Mouse (Mus musculus): ENCODE data around the gene Gpalpp1. TPM values are rescaled to one million over a fixed set of nuclear protein-coding genes. Genes with fewer than 3 reads are reported as not detected.

The Gpalpp1 gene
- total and polyA plus RNA-seq, 2 experiments from 2014 or later, result 8.6 to 18.6 TPM

DNA sequence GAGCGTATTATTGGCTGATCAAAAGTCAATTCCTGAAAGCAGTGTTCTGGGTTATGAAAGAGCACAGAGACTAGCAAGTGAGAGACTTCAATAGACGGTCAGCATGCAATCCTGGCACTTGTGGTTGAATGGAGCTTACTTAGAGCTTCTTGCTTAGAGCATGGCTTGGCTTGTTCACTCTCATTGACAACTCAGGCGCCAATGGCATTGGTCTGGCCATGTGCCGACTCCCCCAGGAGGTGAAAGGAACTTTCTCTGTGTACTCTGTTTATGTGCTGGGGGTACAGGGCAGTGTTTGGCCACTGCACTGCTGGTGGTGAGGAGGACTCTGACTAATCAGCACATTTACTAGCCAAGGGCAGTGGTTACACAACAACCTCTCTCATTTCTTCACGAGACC lies 51.1 kb downstream of the Gpalpp1 start:
- Histone ChIP-seq H3K4me1 (ENCODE audit: insufficient read depth, low read length) (no peaks in the 10 kb centered on the region), H3K27ac (ENCODE audit: low read depth, low read length) (no peak overlapping the region), H3K4me2 (ENCODE audit: low read depth, low read length, poor library complexity, severe bottlenecking) (no peak overlapping the region), H3K27me3 (ENCODE audit: insufficient read depth, low read length) (no peaks in the 10 kb centered on the region), H3K9me3 (ENCODE audit: low read length) (no peaks in the 10 kb centered on the region), H3K36me3 (ENCODE audit: insufficient read depth, low read length) (no peaks in the 10 kb centered on the region), H3K9ac (replicated peaks; ENCODE audit: low read length, poor library complexity, severe bottlenecking) (no peak overlapping the region), H3K4me3 (ENCODE audit: low read depth, low read length) (no peak overlapping the region)
- ATAC-seq (ENCODE audit: low FRiP score) (no peak), DNase-seq (ENCODE audit: low spot score) (peak; percentile 63)
- 68% methylated on average over 5 of the region's 5 CpGs for WGBS
- no peak for TF ChIP-seq CTCF (IDR thresholded peaks at IDR 0.05)

DNA sequence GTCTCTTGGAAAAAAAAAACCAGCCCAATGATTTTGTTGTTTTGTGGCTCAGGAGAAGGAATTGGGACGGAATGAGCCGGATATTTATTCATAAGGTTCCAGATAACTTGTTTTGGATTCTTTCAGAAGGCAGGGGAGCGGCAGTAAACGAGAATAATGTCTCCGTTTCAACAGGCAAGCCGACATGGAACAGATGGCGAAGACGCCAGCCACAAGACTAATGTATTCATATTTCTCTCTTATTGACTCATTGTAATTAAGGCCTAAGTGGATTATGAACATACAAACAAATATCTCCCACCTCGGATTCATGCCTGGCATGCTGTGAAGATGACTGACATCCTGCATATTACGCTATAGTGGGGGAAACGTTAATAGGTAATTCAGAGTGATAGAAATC lies 56.8 kb downstream of the Gpalpp1 start:
- no peak for TF ChIP-seq CTCF (IDR thresholded peaks at IDR 0.05)
- Histone ChIP-seq H3K9me3 (ENCODE audit: low read length) (no peaks in the 10 kb centered on the region), H3K27me3 (ENCODE audit: insufficient read depth, low read length) (no peaks in the 10 kb centered on the region), H3K4me3 (ENCODE audit: low read depth, low read length) (no peak overlapping the region), H3K27ac (ENCODE audit: low read depth, low read length) (no peak overlapping the region), H3K4me2 (ENCODE audit: low read depth, low read length, poor library complexity, severe bottlenecking) (no peak overlapping the region), H3K36me3 (ENCODE audit: insufficient read depth, low read length) (no peaks in the 10 kb centered on the region), H3K9ac (replicated peaks; ENCODE audit: low read length, poor library complexity, severe bottlenecking) (no peak overlapping the region), H3K4me1 (ENCODE audit: insufficient read depth, low read length) (no peaks in the 10 kb centered on the region)
- no peak for DNase-seq (ENCODE audit: low spot score)
- no peak for ATAC-seq (ENCODE audit: low FRiP score)
- WGBS, result 61% methylated on average over 11 of the region's 11 CpGs

DNA sequence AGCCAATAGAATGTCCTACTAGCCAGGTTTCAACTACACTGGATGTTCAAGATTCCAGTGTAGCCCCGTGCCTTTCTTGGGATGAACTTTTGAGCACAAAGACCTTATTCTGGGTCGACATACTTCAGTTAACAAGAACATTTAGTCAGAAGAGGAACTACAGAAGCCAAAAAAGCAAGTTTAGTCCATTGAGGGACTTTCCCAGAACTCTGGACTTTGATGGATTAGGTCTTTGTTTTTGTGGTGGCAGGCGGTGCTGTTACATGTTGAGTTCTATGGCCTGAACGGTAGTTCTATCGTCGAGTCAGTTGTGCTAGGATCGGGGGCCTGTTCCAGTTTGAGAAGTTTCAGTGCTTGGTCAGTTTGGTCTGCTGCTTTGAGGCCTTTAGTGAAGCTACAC lies 58.6 kb downstream of the Gpalpp1 start:
- Histone ChIP-seq H3K4me2 (ENCODE audit: low read depth, low read length, poor library complexity, severe bottlenecking) (no peak overlapping the region), H3K27ac (ENCODE audit: low read depth, low read length) (no peak overlapping the region), H3K27me3 (ENCODE audit: insufficient read depth, low read length) (no peaks in the 10 kb centered on the region), H3K4me1 (ENCODE audit: insufficient read depth, low read length) (no peaks in the 10 kb centered on the region), H3K36me3 (ENCODE audit: insufficient read depth, low read length) (no peaks in the 10 kb centered on the region), H3K9me3 (ENCODE audit: low read length) (no peaks in the 10 kb centered on the region), H3K9ac (replicated peaks; ENCODE audit: low read length, poor library complexity, severe bottlenecking) (no peak overlapping the region), H3K4me3 (ENCODE audit: low read depth, low read length) (no peak overlapping the region)
- WGBS, result 87% methylated on average over 7 of the region's 7 CpGs
- TF ChIP-seq CTCF (IDR thresholded peaks at IDR 0.05), result no peak
- DNase-seq (ENCODE audit: low spot score), result no peak
- ATAC-seq (ENCODE audit: low FRiP score), result no peak

DNA sequence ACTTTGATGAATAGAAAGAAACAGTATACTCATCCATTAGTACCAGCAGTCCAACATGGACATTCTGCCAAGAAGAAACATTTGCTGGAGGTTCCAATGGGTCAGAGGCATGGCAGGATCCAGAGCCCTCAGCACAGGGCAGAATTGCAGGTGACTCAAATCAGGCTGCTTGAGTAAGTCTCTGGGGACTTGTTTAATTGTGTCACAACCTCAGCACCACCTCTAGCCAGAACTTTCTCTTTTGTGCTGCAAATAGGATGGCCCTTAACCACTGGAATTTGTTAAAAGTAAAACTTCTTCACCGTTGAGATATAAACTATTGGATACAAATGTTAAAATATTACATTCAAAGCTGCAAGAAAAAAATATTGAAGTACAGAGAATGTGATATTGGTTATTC lies 64.8 kb downstream of the Gpalpp1 start:
- no peak overlapping the region for H3K4me3 ChIP-seq (ENCODE audit: low read depth, low read length)

DNA sequence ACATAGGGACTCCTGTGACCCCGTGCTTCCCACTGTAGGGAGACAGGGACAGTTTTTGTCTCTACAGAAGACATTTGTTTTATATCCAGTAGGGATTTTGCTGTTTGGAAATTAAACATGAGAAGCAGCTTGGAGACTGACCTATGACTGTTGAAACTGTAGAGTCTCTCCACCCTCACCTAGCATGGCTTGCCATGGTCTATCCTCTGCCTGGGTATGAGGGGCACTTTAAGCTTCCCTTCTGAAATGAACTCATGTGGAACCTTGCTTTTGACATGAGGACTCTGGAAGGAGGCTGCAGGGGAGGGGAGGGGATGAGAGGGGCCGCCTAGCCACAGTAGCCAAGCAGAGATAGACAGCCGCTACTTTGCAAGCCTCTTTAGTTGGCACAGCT lies 66.4 kb downstream of the Gpalpp1 start:
- Histone ChIP-seq H3K4me3 (ENCODE audit: low read depth, low read length) (no peak overlapping the region), H3K36me3 (ENCODE audit: insufficient read depth, low read length) (no peaks in the 10 kb centered on the region), H3K4me1 (ENCODE audit: insufficient read depth, low read length) (no peaks in the 10 kb centered on the region), H3K27me3 (ENCODE audit: insufficient read depth, low read length) (no peaks in the 10 kb centered on the region), H3K27ac (ENCODE audit: low read depth, low read length) (no peak overlapping the region), H3K9me3 (ENCODE audit: low read length) (no peaks in the 10 kb centered on the region), H3K9ac (replicated peaks; ENCODE audit: low read length, poor library complexity, severe bottlenecking) (no peak overlapping the region), H3K4me2 (ENCODE audit: low read depth, low read length, poor library complexity, severe bottlenecking) (no peak overlapping the region)
- TF ChIP-seq CTCF (IDR thresholded peaks at IDR 0.05), result no peak
- DNase-seq (ENCODE audit: low spot score), result no peak
- ATAC-seq (ENCODE audit: low FRiP score), result no peak
- 41% methylated on average over 3 of the region's 3 CpGs for whole genome bisulfite sequencing

More for the DNA sequence above, 64.8 kb downstream of the Gpalpp1 start:
- no peaks in the 10 kb centered on the region for H3K27me3 ChIP-seq (ENCODE audit: insufficient read depth, low read length)
- H3K36me3 ChIP-seq (ENCODE audit: insufficient read depth, low read length), result no peaks in the 10 kb centered on the region
- ATAC-seq (ENCODE audit: low FRiP score), result no peak
- H3K4me2 ChIP-seq (ENCODE audit: low read depth, low read length, poor library complexity, severe bottlenecking), result no peak overlapping the region
- H3K9me3 ChIP-seq (ENCODE audit: low read length), result no peaks in the 10 kb centered on the region
- TF ChIP-seq CTCF (IDR thresholded peaks at IDR 0.05), result no peak
- no peaks in the 10 kb centered on the region for H3K4me1 ChIP-seq (ENCODE audit: insufficient read depth, low read length)
- H3K27ac ChIP-seq (ENCODE audit: low read depth, low read length), result no peak overlapping the region
- no peak overlapping the region for H3K9ac ChIP-seq (replicated peaks; ENCODE audit: low read length, poor library complexity, severe bottlenecking)
- no peak for DNase-seq (ENCODE audit: low spot score)
- 55% methylated on average over 1 of the region's 1 CpGs for WGBS

DNA sequence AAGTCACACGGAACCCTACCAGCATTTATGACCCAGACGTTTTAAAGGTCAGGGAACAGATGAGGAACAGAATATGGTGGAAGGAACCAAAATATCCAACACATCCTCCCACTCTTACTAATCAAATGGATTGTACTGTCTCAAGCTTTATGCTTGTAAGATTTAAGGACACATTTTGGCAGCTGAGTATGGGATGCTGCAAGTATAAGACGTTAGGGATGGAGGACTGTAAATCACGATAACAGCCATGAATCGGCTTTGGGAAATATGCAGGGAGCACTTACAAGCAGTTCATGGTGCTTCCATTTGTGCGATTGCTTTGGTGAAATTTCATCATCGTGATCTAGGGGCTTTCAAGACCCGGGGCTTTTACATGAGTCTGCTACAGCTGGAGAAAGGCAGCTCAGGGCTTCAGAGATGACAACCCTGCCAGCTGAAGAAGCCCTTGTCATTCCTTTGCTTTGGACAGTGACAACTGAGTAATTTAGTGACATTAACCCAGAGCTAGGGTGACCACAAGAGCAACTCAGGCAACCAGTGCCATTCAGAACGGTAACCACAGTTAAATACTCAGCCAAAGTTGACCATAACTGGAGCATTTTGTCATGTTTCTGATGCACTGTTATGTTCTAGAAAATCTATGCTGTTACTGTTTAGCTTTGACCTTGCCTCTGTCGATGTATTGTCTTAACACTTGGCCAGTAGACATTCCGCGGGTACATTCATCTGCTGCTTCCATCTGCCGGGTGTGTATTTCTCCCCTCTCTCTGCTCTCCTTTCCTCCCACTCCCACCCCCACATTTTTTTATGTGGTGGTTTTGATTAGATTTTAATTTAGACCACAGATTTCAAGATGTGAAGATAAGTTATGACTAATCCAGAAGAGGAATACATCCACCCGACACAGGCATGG lies 67.1 kb downstream of the Gpalpp1 start:
- Histone ChIP-seq H3K4me1 (ENCODE audit: insufficient read depth, low read length) (no peaks in the 10 kb centered on the region), H3K36me3 (ENCODE audit: insufficient read depth, low read length) (no peaks in the 10 kb centered on the region), H3K4me2 (ENCODE audit: low read depth, low read length, poor library complexity, severe bottlenecking) (no peak overlapping the region), H3K4me3 (ENCODE audit: low read depth, low read length) (no peak overlapping the region), H3K27ac (ENCODE audit: low read depth, low read length) (no peak overlapping the region), H3K9ac (replicated peaks; ENCODE audit: low read length, poor library complexity, severe bottlenecking) (no peak overlapping the region), H3K9me3 (ENCODE audit: low read length) (no peaks in the 10 kb centered on the region), H3K27me3 (ENCODE audit: insufficient read depth, low read length) (no peaks in the 10 kb centered on the region)
- DNase-seq (ENCODE audit: low spot score), result no peak
- no peak for ATAC-seq (ENCODE audit: low FRiP score)
- TF ChIP-seq CTCF (IDR thresholded peaks at IDR 0.05), result no peak
- WGBS, result 85% methylated on average over 14 of the region's 14 CpGs

Other genes starting within 250 kb of the Gpalpp1 start
- gene Kctd4, start 155.8 kb downstream of the Gpalpp1 start, total RNA-seq (2014; rRNA removed), result 9.4 and 11.8 TPM in 2 replicates
- gene Kctd4, start 155.8 kb downstream of the Gpalpp1 start, polyA plus RNA-seq (2015; fragmentation: Nextera tagmentation; extraction: Ambion mirVana), result 8.8 and 9.6 TPM in 2 replicates
- 22.7 and 23.4 TPM in 2 replicates for gene Gtf2f2, start 99.9 kb downstream of the Gpalpp1 start, total RNA-seq (2014; rRNA removed)
- gene Gtf2f2, start 99.9 kb downstream of the Gpalpp1 start, polyA plus RNA-seq (2015; fragmentation: Nextera tagmentation; extraction: Ambion mirVana), result 38.4 and 42.6 TPM in 2 replicates
- 10.4 and 10.6 TPM in 2 replicates for gene Nufip1, start 131 bp upstream of the Gpalpp1 start, total RNA-seq (2014; rRNA removed)
- gene Nufip1, start 131 bp upstream of the Gpalpp1 start, polyA plus RNA-seq (2015; fragmentation: Nextera tagmentation; extraction: Ambion mirVana), result 12.8 and 14.3 TPM in 2 replicates